Mouse (Mus musculus): ENCODE results near the gene Stk17b. TPM values are rescaled to one million over a fixed set of nuclear protein-coding genes. Genes with fewer than 3 reads are reported as not detected.

Stk17b gene
- polyA plus RNA-seq, 1 experiment from 2014 or later = 11.7 TPM

GRCm38 (mm10) chr1:53818072-53818862 lies 33.2 kb upstream of the Stk17b start:
- WGBS = 55% methylated on average over 3 of the region's 3 CpGs
- H3K27ac ChIP-seq (ENCODE audit: low read depth, low read length) = no peak overlapping the region
- no peaks in the 10 kb centered on the region for H3K9me3 ChIP-seq (ENCODE audit: control insufficient read depth, low read length)
- H3K36me3 ChIP-seq (ENCODE audit: control insufficient read depth, insufficient read depth, low read length) = no peaks in the 10 kb centered on the region
- no peak overlapping the region for H3K4me3 ChIP-seq (ENCODE audit: low read depth, low read length)
- ATAC-seq (replicated peaks; ENCODE audit: low FRiP score) = no peak
- no peak for DNase-seq (ENCODE audit: low spot score)
- no peak overlapping the region for H3K4me2 ChIP-seq (ENCODE audit: low read depth, low read length, severe bottlenecking)
- H3K4me1 ChIP-seq (replicated peaks; ENCODE audit: control insufficient read depth, insufficient read depth, low read length) = peaks cover under 1% of the 10 kb centered on the region; the same call in 1 of the 2 replicates
- no peak overlapping the region for H3K9ac ChIP-seq (ENCODE audit: low read length)
- H3K27me3 ChIP-seq (ENCODE audit: control insufficient read depth, insufficient read depth, low read length) = no peaks in the 10 kb centered on the region

DNA sequence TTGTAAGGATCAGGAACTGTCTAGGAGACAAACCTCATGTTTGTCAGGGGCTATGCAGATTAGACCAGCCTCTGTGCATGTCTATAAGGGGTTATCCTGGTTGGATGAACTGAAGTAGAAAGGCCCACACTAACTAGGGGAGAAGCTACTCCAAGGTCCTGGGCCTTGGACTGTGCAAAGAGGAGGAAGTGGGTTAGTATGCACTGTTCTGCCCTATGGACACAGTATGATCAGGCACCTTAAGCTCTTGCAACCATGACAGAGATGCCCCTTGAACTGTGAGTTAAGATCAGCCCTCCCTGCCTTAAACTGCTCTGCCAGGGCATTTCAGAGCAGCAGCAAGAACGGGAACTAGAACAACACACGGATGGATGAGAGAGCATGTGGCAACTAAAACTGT lies 31.3 kb upstream of the Stk17b start:
- 93% methylated on average over 2 of the region's 2 CpGs for WGBS
- Histone ChIP-seq H3K36me3 (ENCODE audit: control insufficient read depth, insufficient read depth, low read length) (no peaks in the 10 kb centered on the region), H3K4me1 (replicated peaks; ENCODE audit: control insufficient read depth, insufficient read depth, low read length) (no peaks in the 10 kb centered on the region), H3K9me3 (ENCODE audit: control insufficient read depth, low read length) (no peaks in the 10 kb centered on the region), H3K4me3 (ENCODE audit: low read depth, low read length) (no peak overlapping the region), H3K4me2 (ENCODE audit: low read depth, low read length, severe bottlenecking) (no peak overlapping the region), H3K9ac (ENCODE audit: low read length) (no peak overlapping the region), H3K27me3 (ENCODE audit: control insufficient read depth, insufficient read depth, low read length) (no peaks in the 10 kb centered on the region), H3K27ac (ENCODE audit: low read depth, low read length) (no peak overlapping the region)
- ATAC-seq (replicated peaks; ENCODE audit: low FRiP score) = no peak
- DNase-seq (ENCODE audit: low spot score) = no peak

DNA sequence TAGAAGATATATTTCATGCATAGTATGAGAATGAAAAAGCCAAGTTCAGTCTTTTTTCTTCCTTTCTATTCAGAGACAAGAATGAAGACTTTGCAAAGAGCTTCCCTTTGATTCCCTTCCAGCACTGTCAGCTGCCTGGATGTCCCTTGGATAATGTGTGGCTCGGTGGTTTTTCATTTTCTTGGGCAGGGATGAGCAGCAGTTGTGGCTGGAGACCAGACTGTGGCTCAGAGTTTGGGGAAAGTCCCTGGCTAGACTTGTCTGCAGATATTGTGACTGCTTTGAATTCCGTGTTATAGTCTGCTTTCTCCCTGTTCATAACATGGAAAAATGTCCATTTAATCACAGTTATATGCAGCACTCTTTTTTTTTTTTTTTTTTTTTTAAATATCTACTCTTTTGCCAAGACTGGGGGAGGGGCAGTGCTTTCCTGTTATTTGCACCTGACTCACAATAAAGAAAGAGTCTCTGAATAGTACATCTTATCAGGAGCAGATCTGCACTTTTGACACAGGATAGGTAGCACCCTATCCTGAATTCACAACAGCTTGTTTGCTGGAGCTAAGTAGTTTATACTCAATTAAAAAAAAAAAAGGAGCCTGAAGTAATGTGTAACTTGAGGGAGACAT lies 29.2 kb upstream of the Stk17b start:
- WGBS = 69% methylated on average over 2 of the region's 2 CpGs

DNA sequence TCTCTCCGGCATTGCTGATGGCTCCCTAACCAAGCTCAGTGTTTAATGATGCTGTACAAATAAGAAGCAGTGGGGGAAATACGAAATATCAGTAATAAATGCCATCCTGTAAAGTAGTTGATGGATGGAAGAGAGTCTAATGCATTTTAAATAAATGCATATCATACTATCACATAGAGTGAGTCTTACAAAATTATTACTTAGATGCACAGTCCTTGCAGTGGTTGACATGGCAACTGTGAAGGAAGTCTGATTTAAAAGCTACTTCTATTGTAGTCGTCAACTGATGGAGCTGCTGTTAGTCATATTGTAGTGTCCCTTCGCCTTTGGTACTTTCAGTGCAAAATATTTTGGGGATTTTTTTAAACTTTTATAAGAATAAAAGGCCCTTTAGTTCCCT lies 26.9 kb upstream of the Stk17b start:
- no peak for DNase-seq (ENCODE audit: low spot score)

More for the DNA sequence above, 29.2 kb upstream of the Stk17b start:
- Histone ChIP-seq H3K9me3 (ENCODE audit: control insufficient read depth, low read length) (no peaks in the 10 kb centered on the region), H3K27ac (ENCODE audit: low read depth, low read length) (no peak overlapping the region), H3K36me3 (ENCODE audit: control insufficient read depth, insufficient read depth, low read length) (no peaks in the 10 kb centered on the region), H3K4me1 (replicated peaks; ENCODE audit: control insufficient read depth, insufficient read depth, low read length) (0 out of 2 replicates have a peak, but pooled peaks cover 2% of the 10 kb centered on the region), H3K4me3 (ENCODE audit: low read depth, low read length) (no peak overlapping the region), H3K9ac (ENCODE audit: low read length) (no peak overlapping the region), H3K4me2 (ENCODE audit: low read depth, low read length, severe bottlenecking) (no peak overlapping the region), H3K27me3 (ENCODE audit: control insufficient read depth, insufficient read depth, low read length) (no peaks in the 10 kb centered on the region)
- ATAC-seq (replicated peaks; ENCODE audit: low FRiP score) = no peak
- no peak for DNase-seq (ENCODE audit: low spot score)

DNA sequence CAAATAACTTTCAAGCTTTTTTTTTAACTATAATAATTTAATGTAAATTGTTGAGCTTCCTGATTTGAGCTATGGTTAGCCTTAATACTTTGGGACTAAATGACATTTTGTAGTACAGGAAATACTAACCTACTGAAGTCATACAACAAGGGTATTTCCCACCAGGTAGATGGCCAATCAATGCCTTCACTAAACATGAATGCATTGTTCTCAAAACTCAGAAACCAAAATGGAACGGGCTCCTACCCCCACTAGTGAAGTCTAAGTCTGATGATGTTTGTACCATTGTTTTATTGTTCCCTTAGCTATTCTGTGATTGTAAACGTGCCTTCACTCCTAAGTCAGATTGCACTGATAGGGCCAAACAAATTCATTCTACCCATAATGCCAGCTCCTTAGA lies 23.2 kb upstream of the Stk17b start:
- ATAC-seq (replicated peaks; ENCODE audit: low FRiP score) = no peak
- 0 out of 2 replicates have a peak, but pooled peaks cover 2% of the 10 kb centered on the region for H3K4me1 ChIP-seq (replicated peaks; ENCODE audit: control insufficient read depth, insufficient read depth, low read length)
- H3K36me3 ChIP-seq (ENCODE audit: control insufficient read depth, insufficient read depth, low read length) = no peaks in the 10 kb centered on the region
- no peak overlapping the region for H3K27ac ChIP-seq (ENCODE audit: low read depth, low read length)
- no peaks in the 10 kb centered on the region for H3K9me3 ChIP-seq (ENCODE audit: control insufficient read depth, low read length)
- WGBS = 89% methylated on average over 2 of the region's 2 CpGs
- no peak overlapping the region for H3K4me3 ChIP-seq (ENCODE audit: low read depth, low read length)
- no peak for DNase-seq (ENCODE audit: low spot score)
- no peak overlapping the region for H3K4me2 ChIP-seq (ENCODE audit: low read depth, low read length, severe bottlenecking)
- H3K9ac ChIP-seq (ENCODE audit: low read length) = no peak overlapping the region
- no peaks in the 10 kb centered on the region for H3K27me3 ChIP-seq (ENCODE audit: control insufficient read depth, insufficient read depth, low read length)

More for the DNA sequence above, 26.9 kb upstream of the Stk17b start:
- 84% methylated on average over 4 of the region's 4 CpGs for WGBS
- no peak overlapping the region for H3K4me2 ChIP-seq (ENCODE audit: low read depth, low read length, severe bottlenecking)
- no peak for ATAC-seq (replicated peaks; ENCODE audit: low FRiP score)
- H3K9ac ChIP-seq (ENCODE audit: low read length) = no peak overlapping the region
- H3K4me3 ChIP-seq (ENCODE audit: low read depth, low read length) = no peak overlapping the region
- H3K4me1 ChIP-seq (replicated peaks; ENCODE audit: control insufficient read depth, insufficient read depth, low read length) = 0 out of 2 replicates have a peak, but pooled peaks cover 2% of the 10 kb centered on the region
- H3K9me3 ChIP-seq (ENCODE audit: control insufficient read depth, low read length) = no peaks in the 10 kb centered on the region
- no peaks in the 10 kb centered on the region for H3K36me3 ChIP-seq (ENCODE audit: control insufficient read depth, insufficient read depth, low read length)
- H3K27me3 ChIP-seq (ENCODE audit: control insufficient read depth, insufficient read depth, low read length) = no peaks in the 10 kb centered on the region
- H3K27ac ChIP-seq (ENCODE audit: low read depth, low read length) = no peak overlapping the region

DNA sequence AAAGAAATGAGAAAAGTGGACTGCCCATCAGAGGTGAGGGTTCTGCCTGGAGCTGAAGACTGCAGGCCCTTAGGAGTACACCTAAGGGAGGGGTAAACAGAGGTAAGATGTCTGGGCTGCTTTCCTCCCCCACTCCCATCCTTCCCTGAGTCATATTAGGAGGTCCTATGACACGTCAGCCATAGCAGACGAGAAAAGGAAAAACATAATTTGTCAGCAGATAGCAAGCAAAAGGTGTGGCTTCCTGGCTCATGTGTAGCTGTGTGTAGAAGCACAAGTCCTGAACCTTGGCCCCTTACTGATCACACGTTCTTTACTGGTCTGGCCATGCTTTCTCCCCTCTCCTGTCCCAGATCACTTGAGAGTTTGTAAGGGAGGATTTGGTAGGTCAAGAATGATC lies 12.8 kb upstream of the Stk17b start:
- WGBS = 87% methylated on average over 3 of the region's 3 CpGs
- H3K9me3 ChIP-seq (ENCODE audit: control insufficient read depth, low read length) = no peaks in the 10 kb centered on the region
- DNase-seq (ENCODE audit: low spot score) (no peak), ATAC-seq (replicated peaks; ENCODE audit: low FRiP score) (no peak)
- H3K4me2 ChIP-seq (ENCODE audit: low read depth, low read length, severe bottlenecking) = no peak overlapping the region
- H3K4me3 ChIP-seq (ENCODE audit: low read depth, low read length) = no peak overlapping the region
- no peaks in the 10 kb centered on the region for H3K4me1 ChIP-seq (replicated peaks; ENCODE audit: control insufficient read depth, insufficient read depth, low read length)
- H3K9ac ChIP-seq (ENCODE audit: low read length) = no peak overlapping the region
- no peaks in the 10 kb centered on the region for H3K36me3 ChIP-seq (ENCODE audit: control insufficient read depth, insufficient read depth, low read length)
- H3K27ac ChIP-seq (ENCODE audit: low read depth, low read length) = no peak overlapping the region
- no peaks in the 10 kb centered on the region for H3K27me3 ChIP-seq (ENCODE audit: control insufficient read depth, insufficient read depth, low read length)

GRCm38 (mm10) chr1:53797074-53797473 lies 12.1 kb upstream of the Stk17b start:
- Histone ChIP-seq H3K36me3 (ENCODE audit: control insufficient read depth, insufficient read depth, low read length) (no peaks in the 10 kb centered on the region), H3K4me1 (replicated peaks; ENCODE audit: control insufficient read depth, insufficient read depth, low read length) (no peaks in the 10 kb centered on the region), H3K4me2 (ENCODE audit: low read depth, low read length, severe bottlenecking) (no peak overlapping the region), H3K27ac (ENCODE audit: low read depth, low read length) (no peak overlapping the region), H3K27me3 (ENCODE audit: control insufficient read depth, insufficient read depth, low read length) (no peaks in the 10 kb centered on the region), H3K9me3 (ENCODE audit: control insufficient read depth, low read length) (no peaks in the 10 kb centered on the region), H3K4me3 (ENCODE audit: low read depth, low read length) (no peak overlapping the region), H3K9ac (ENCODE audit: low read length) (no peak overlapping the region)
- WGBS = 87% methylated on average over 5 of the region's 5 CpGs
- DNase-seq (ENCODE audit: low spot score) (no peak), ATAC-seq (replicated peaks; ENCODE audit: low FRiP score) (no peak)

- no peak overlapping the region for H3K27ac ChIP-seq (ENCODE audit: low read depth, low read length)
- DNase-seq (ENCODE audit: low spot score) = no peak
- H3K4me3 ChIP-seq (ENCODE audit: low read depth, low read length) = no peak overlapping the region
- no peaks in the 10 kb centered on the region for H3K27me3 ChIP-seq (ENCODE audit: control insufficient read depth, insufficient read depth, low read length)
- H3K4me1 ChIP-seq (replicated peaks; ENCODE audit: control insufficient read depth, insufficient read depth, low read length) = no peaks in the 10 kb centered on the region
- no peaks in the 10 kb centered on the region for H3K9me3 ChIP-seq (ENCODE audit: control insufficient read depth, low read length)
- WGBS = 87% methylated on average over 6 of the region's 6 CpGs
- no peak overlapping the region for H3K9ac ChIP-seq (ENCODE audit: low read length)
- H3K4me2 ChIP-seq (ENCODE audit: low read depth, low read length, severe bottlenecking) = no peak overlapping the region
- ATAC-seq (replicated peaks; ENCODE audit: low FRiP score) = no peak
- no peaks in the 10 kb centered on the region for H3K36me3 ChIP-seq (ENCODE audit: control insufficient read depth, insufficient read depth, low read length)
Measured at GRCm38 (mm10) chr1:53796271-53796670, 11.2 kb upstream of the Stk17b start.

Measured in forebrain, embryonic 11.5 days (tissue).